Mouse (Mus musculus) cerebellum, adult 2 months (tissue): ENCODE data around the gene Gm26897. TPM values are rescaled to one million over a fixed set of nuclear protein-coding genes. Genes with fewer than 3 reads are reported as not detected.

Experiments used
- DNase-seq, 2 experiments: peaks; one replicate each; pipeline ENCODE4 v3.0.0; 2021
- H3K27ac ChIP-seq: fragments of 200-500 bp; 2 replicates; pipeline ENCODE4 v1.5.1; 2012; ENCODE audit warnings: low read length, control low read depth, inconsistent platforms; ENCODE audit not compliant: insufficient read depth
- H3K27me3 ChIP-seq: fragments of 200-500 bp; 2 replicates; pipeline ENCODE4 v1.6.1; 2012; ENCODE audit warnings: inconsistent platforms, mild to moderate bottlenecking, low read length, moderate library complexity; ENCODE audit not compliant: control insufficient read depth, insufficient read depth
- H3K4me1 ChIP-seq: fragments of 200-500 bp; 2 replicates; pipeline ENCODE4 v1.6.1; 2011; ENCODE audit warnings: low read length; ENCODE audit not compliant: control insufficient read depth, insufficient read depth
- H3K4me3 ChIP-seq: fragments of 200-500 bp; replicated peaks from 2 replicates; pipeline ENCODE3; 2011; ENCODE audit warnings: mild to moderate bottlenecking, low read depth, low read length, control low read depth; ENCODE audit not compliant: insufficient read depth
- CTCF ChIP-seq: fragments of 200-500 bp; IDR thresholded peaks from 2 replicates; pipeline ENCODE4 v1.5.1; 2011; ENCODE audit warnings: low read depth, mild to moderate bottlenecking, control low read depth, low read length, moderate library complexity, borderline replicate concordance; ENCODE audit not compliant: insufficient read depth
- POLR2A ChIP-seq: fragments of 200-500 bp; IDR thresholded peaks from 2 replicates; pipeline ENCODE4 v1.6.1; 2011; ENCODE audit warnings: low read length, control low read depth, borderline replicate concordance; ENCODE audit not compliant: insufficient read depth
- WGBS: fragments of 180-500 bp; shearing (Covaris S2); methylation state at CpG from one replicate; pipeline ENCODE4 v1.1.7; 2018; 5-methylcytosine and 5-hydroxymethylcytosine counted together
- polyA plus RNA-seq: library from polyadenylated mRNA; depleted of rRNA; stranded (reverse); fragments of >200 nt; gene quantifications from 2 replicates; pipeline ENCODE4 v1.2.3, GENCODE M21; 2012

The Gm26897 gene
- polyA plus RNA-seq, 1 experiment, result not detected

DNA sequence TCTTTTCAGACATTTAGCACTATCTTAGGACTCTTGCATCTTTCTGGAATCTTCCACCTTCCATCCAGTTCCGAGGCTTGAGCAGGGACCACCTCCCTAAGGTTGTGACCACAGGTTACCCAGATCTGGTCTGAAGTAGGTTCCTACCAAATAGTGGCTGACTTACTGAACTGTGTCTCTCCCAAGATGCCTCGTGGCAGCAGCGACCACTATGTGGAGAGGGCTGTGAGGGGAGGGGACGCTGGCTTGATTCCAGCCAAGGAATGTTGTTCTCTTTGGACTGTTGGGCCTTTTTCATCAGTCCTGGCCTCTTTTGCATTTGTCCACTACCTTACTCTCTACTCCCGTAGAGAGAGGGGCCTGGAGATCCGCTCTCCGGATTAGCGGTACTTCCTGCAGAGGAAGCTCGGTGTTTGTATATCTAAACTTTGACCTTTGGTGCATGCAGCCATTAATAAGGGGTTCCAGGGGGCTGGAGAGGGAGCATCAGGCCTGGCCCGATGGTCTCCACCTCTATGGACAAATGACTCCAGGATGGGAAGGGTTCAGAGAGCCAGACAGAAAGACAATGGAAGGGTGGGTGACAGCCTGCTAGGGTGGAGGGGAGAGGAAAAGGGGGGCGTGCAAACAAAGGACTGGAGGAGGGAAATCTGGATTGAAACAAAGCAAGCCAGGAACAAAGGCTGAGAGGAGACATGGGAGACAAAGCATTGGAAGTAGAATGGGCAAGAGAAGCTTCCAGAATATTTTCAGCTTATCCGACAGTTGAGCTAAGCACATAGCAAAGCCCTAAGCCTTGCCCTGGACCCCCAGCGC lies 39.1 kb downstream of the Gm26897 start:
- no peak overlapping the region for H3K27ac ChIP-seq
- H3K4me3 ChIP-seq, result no peak overlapping the region
- H3K4me1 ChIP-seq, result no peaks in the 10 kb centered on the region
- no peak for TF ChIP-seq POLR2A
- TF ChIP-seq CTCF, result no peak
- 51% methylated on average over 13 of the region's 13 CpGs for WGBS
- no peak for DNase-seq
- H3K27me3 ChIP-seq, result no peaks in the 10 kb centered on the region

DNA sequence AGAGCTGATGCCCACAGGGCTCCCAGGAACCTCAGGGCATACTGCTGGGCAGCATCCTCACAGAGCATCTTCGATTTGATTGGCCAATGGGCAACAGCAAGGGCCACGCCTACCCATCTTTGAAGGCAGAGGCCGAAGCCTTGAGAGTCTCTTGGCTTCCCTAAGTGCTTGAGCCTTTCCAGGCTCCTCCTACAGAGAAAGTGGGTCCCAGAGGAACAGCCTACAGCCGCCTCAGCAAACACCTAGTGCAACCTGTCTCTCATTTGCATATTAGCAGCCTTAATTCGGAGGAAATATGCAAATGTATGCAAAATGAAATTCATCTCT lies 39.6 kb downstream of the Gm26897 start:
- TF ChIP-seq POLR2A, result no peak
- TF ChIP-seq CTCF, result no peak
- no peak for DNase-seq
- no peaks in the 10 kb centered on the region for H3K27me3 ChIP-seq
- H3K27ac ChIP-seq, result no peak overlapping the region
- no peaks in the 10 kb centered on the region for H3K4me1 ChIP-seq
- WGBS, result 37% methylated on average over 5 of the region's 5 CpGs
- no peak overlapping the region for H3K4me3 ChIP-seq

DNA sequence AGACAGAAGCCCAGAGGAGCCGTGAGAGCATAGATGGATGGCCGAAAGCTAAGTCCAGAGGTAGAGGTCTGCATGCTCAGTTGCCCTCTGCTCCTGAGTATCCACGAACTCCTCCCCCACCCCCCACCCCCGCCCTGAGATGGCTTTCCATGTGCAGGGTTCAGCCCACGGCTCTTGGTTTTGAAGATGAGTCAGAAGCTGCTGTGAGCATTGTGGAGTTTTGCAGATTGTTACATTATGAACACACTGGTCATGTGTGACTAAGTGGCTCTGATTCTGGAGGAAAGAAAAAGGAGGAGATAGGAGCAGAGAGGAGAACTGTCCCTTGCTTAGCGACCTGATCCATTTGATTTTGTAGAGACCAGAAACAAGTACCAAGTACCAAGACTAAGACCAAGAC lies 42.5 kb downstream of the Gm26897 start:
- 86% methylated on average over 6 of the region's 6 CpGs for WGBS
- Histone ChIP-seq H3K27me3 (no peaks in the 10 kb centered on the region), H3K4me1 (no peaks in the 10 kb centered on the region), H3K4me3 (no peak overlapping the region), H3K27ac (no peak overlapping the region)
- TF ChIP-seq POLR2A, result no peak
- no peak for TF ChIP-seq CTCF
- DNase-seq, result no peak

DNA sequence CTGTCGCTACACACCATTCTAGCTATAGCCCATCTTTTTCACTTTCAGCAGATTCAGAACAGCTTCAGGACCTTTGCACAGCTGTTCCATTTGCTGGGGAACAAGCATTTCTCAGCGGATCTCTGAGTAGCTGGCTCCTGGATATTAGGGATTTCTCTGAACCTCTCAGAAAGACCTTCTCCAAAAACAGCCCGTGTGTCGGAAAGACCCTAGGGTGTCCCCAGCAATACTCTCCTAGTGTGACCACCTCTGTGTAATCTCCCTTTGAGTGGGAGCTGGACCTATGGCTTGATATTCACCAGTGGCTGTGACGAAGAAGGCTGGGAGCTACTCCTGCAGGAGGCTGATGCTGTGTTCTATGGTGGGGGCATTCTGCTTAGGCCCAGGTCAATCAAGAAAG lies 44.4 kb downstream of the Gm26897 start:
- TF ChIP-seq CTCF (no peak), POLR2A (no peak)
- H3K4me3 ChIP-seq, result no peak overlapping the region
- 70% methylated on average over 5 of the region's 5 CpGs for WGBS
- H3K4me1 ChIP-seq, result no peaks in the 10 kb centered on the region
- DNase-seq, result no peak
- no peak overlapping the region for H3K27ac ChIP-seq
- H3K27me3 ChIP-seq, result no peaks in the 10 kb centered on the region

DNA sequence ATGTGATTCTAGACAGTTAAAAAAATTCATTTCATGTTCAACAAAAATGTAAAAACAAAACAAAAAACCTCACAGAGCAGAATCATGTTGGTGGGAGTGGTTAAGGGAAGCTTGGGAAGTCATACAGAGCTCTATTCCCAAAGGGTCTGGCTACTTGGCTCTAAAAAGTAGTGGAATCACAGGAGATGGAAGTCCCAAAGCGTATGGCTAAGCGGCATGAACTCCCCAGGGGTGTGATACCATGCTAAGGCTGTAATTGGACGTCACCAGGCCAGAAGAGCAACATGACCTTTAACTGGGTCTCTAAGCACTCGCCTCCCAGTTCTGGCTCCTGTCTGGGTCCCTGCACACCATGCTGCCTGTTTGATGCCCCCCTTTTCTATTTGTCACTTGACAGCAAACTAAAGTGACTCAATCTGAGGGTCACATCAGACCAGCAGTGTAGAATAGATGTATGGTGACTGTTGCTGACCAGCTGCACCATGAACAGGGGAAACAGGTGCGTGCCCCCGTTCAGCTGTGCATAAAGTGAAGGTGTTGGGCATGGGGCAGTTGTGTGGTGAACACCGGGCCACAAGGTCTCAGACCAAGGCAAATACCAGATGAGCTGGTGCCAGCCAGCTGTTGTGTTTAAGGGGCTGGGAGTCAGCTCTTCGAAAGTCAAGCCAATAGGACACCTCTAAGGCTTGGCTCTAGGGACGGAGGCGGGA lies 46.2 kb downstream of the Gm26897 start:
- no peaks in the 10 kb centered on the region for H3K4me1 ChIP-seq
- H3K27ac ChIP-seq, result no peak overlapping the region
- TF ChIP-seq POLR2A, result no peak
- no peak for TF ChIP-seq CTCF
- H3K4me3 ChIP-seq, result no peak overlapping the region
- H3K27me3 ChIP-seq, result no peaks in the 10 kb centered on the region
- no peak for DNase-seq
- 79% methylated on average over 10 of the region's 10 CpGs for WGBS
